Mouse (Mus musculus) embryonic facial prominence, embryonic 13.5 days (tissue): ENCODE data around the gene Nrxn3. TPM values are rescaled to one million over a fixed set of nuclear protein-coding genes. Genes with fewer than 3 reads are reported as not detected.

ENCODE experiments used
- ATAC-seq: fragments of 200-750 bp; cut with Nextera tagmentation; 2 replicates; pipeline ENCODE4 v1.8.0; 2017; ENCODE audit warnings: low read depth; ENCODE audit not compliant: insufficient number of reproducible peaks, insufficient read depth, low FRiP score, low TSS enrichment
- H3K27ac ChIP-seq: fragments of 300-500 bp; sonication (generic); 2 replicates; pipeline ENCODE4 v1.5.1; 2015; ENCODE audit warnings: moderate library complexity, mild to moderate bottlenecking, inconsistent platforms
- H3K27me3 ChIP-seq: fragments of 300-500 bp; sonication (generic); 2 replicates; pipeline ENCODE4 v1.6.1; 2015; ENCODE audit warnings: mild to moderate bottlenecking, inconsistent platforms
- H3K36me3 ChIP-seq: fragments of 300-500 bp; sonication (generic); 2 replicates; pipeline ENCODE4 v1.6.1; 2015; ENCODE audit warnings: mild to moderate bottlenecking, inconsistent platforms
- H3K4me1 ChIP-seq: fragments of 300-500 bp; sonication (generic); 2 replicates; pipeline ENCODE4 v1.6.1; 2015; ENCODE audit warnings: inconsistent platforms
- H3K4me2 ChIP-seq: fragments of 300-500 bp; sonication (generic); 2 replicates; pipeline ENCODE4 v1.6.1; 2015; ENCODE audit warnings: moderate library complexity, mild to moderate bottlenecking, inconsistent platforms
- H3K4me3 ChIP-seq: fragments of 300-500 bp; sonication (generic); 2 replicates; pipeline ENCODE4 v1.5.1; 2015; ENCODE audit warnings: mild to moderate bottlenecking, inconsistent platforms
- H3K9ac ChIP-seq: fragments of 300-500 bp; sonication (generic); 2 replicates; pipeline ENCODE4 v1.6.1; 2015; ENCODE audit warnings: mild to moderate bottlenecking, inconsistent platforms
- H3K9me3 ChIP-seq: fragments of 300-500 bp; sonication (generic); 2 replicates; pipeline ENCODE4 v1.6.1; 2016; ENCODE audit warnings: inconsistent platforms
- WGBS: fragments of 180-500 bp; shearing (Covaris S2); methylation state at CpG from one replicate; pipeline ENCODE4 v1.1.7; 2015; ENCODE audit warnings: mixed read lengths; 5-methylcytosine and 5-hydroxymethylcytosine counted together
- polyA plus RNA-seq: library from polyadenylated mRNA; unstranded; fragments of >200 nt; fragmentation: Nextera tagmentation; extraction: Ambion mirVana; gene quantifications from 2 replicates; pipeline ENCODE4 v1.2.1, GENCODE M21; 2015

Gene Nrxn3
- polyA plus RNA-seq, 1 experiment from 2014 or later: 5.5 TPM

GRCm38 (mm10) chr12:89242476-89242875 lies 519.8 kb downstream of the Nrxn3 start:
- no peak overlapping the region for H3K4me2 ChIP-seq
- no peak for ATAC-seq
- no peak overlapping the region for H3K9ac ChIP-seq
- no peaks in the 10 kb centered on the region for H3K4me1 ChIP-seq
- H3K4me3 ChIP-seq: no peak overlapping the region
- H3K27me3 ChIP-seq: no peaks in the 10 kb centered on the region
- WGBS: 40% methylated on average over 1 of the region's 1 CpGs
- H3K9me3 ChIP-seq: no peaks in the 10 kb centered on the region
- H3K36me3 ChIP-seq: no peaks in the 10 kb centered on the region
- no peak overlapping the region for H3K27ac ChIP-seq

GRCm38 (mm10) chr12:89255275-89255892 lies 532.7 kb downstream of the Nrxn3 start:
- H3K36me3 ChIP-seq: no peaks in the 10 kb centered on the region
- H3K27me3 ChIP-seq: no peaks in the 10 kb centered on the region
- peaks cover 4% of the 10 kb centered on the region for H3K4me1 ChIP-seq
- WGBS: 24% methylated on average over 4 of the region's 4 CpGs
- no peak overlapping the region for H3K9ac ChIP-seq
- H3K9me3 ChIP-seq: no peaks in the 10 kb centered on the region
- H3K4me3 ChIP-seq: no peak overlapping the region
- no peak for ATAC-seq
- H3K4me2 ChIP-seq: no peak overlapping the region
- H3K27ac ChIP-seq: no peak overlapping the region

GRCm38 (mm10) chr12:89258879-89259278 lies 536.2 kb downstream of the Nrxn3 start:
- Histone ChIP-seq H3K36me3 (no peaks in the 10 kb centered on the region), H3K27me3 (no peaks in the 10 kb centered on the region), H3K4me1 (peaks cover 4% of the 10 kb centered on the region), H3K9me3 (no peaks in the 10 kb centered on the region), H3K4me3 (no peak overlapping the region), H3K27ac (no peak overlapping the region), H3K9ac (no peak overlapping the region), H3K4me2 (no peak overlapping the region)
- 69% methylated on average over 3 of the region's 3 CpGs for WGBS
- ATAC-seq: no peak

- Histone ChIP-seq H3K9me3 (no peaks in the 10 kb centered on the region), H3K4me1 (peaks cover 4% of the 10 kb centered on the region), H3K9ac (no peak overlapping the region), H3K36me3 (no peaks in the 10 kb centered on the region), H3K4me2 (no peak overlapping the region), H3K4me3 (no peak overlapping the region), H3K27ac (no peak overlapping the region), H3K27me3 (no peaks in the 10 kb centered on the region)
- 92% methylated on average over 24 of the region's 24 CpGs for WGBS
- ATAC-seq: no peak
Observed at GRCm38 (mm10) chr12:89260076-89260475, 537.4 kb downstream of the Nrxn3 start.

GRCm38 (mm10) chr12:89262261-89262660 lies 539.6 kb downstream of the Nrxn3 start:
- ATAC-seq: no peak
- H3K4me2 ChIP-seq: no peak overlapping the region
- 72% methylated on average over 1 of the region's 1 CpGs for WGBS

GRCm38 (mm10) chr12:89282362-89283343 lies 560.0 kb downstream of the Nrxn3 start:
- no peaks in the 10 kb centered on the region for H3K9me3 ChIP-seq
- 57% methylated on average over 6 of the region's 6 CpGs for WGBS
- H3K4me3 ChIP-seq: no peak overlapping the region
- no peaks in the 10 kb centered on the region for H3K36me3 ChIP-seq
- H3K4me1 ChIP-seq: 0 out of 2 replicates have a peak, but pooled peaks cover 10% of the 10 kb centered on the region
- H3K27me3 ChIP-seq: no peaks in the 10 kb centered on the region
- no peak overlapping the region for H3K9ac ChIP-seq
- ATAC-seq: no peak
- no peak overlapping the region for H3K27ac ChIP-seq
- H3K4me2 ChIP-seq: no peak overlapping the region

More at GRCm38 (mm10) chr12:89262261-89262660, 539.6 kb downstream of the Nrxn3 start:
- Histone ChIP-seq H3K9ac (no peak overlapping the region), H3K9me3 (no peaks in the 10 kb centered on the region), H3K4me3 (no peak overlapping the region), H3K27me3 (no peaks in the 10 kb centered on the region), H3K27ac (no peak overlapping the region), H3K4me1 (no peaks in the 10 kb centered on the region), H3K36me3 (no peaks in the 10 kb centered on the region)

GRCm38 (mm10) chr12:89284412-89284811 lies 561.7 kb downstream of the Nrxn3 start:
- ATAC-seq: no peak
- no peaks in the 10 kb centered on the region for H3K36me3 ChIP-seq
- WGBS: 93% methylated on average over 3 of the region's 3 CpGs
- H3K4me3 ChIP-seq: no peak overlapping the region
- H3K27ac ChIP-seq: no peak overlapping the region
- no peak overlapping the region for H3K4me2 ChIP-seq
- 0 out of 2 replicates have a peak, but pooled peaks cover 10% of the 10 kb centered on the region for H3K4me1 ChIP-seq
- H3K9me3 ChIP-seq: no peaks in the 10 kb centered on the region
- no peak overlapping the region for H3K9ac ChIP-seq
- no peaks in the 10 kb centered on the region for H3K27me3 ChIP-seq

- Histone ChIP-seq H3K27ac (no peak overlapping the region), H3K4me1 (0 out of 2 replicates have a peak, but pooled peaks cover 10% of the 10 kb centered on the region), H3K9ac (no peak overlapping the region), H3K9me3 (no peaks in the 10 kb centered on the region), H3K4me3 (no peak overlapping the region), H3K36me3 (no peaks in the 10 kb centered on the region), H3K4me2 (no peak overlapping the region), H3K27me3 (no peaks in the 10 kb centered on the region)
- 20% methylated on average over 4 of the region's 4 CpGs for WGBS
- ATAC-seq: no peak
Observed at GRCm38 (mm10) chr12:89287037-89287436, 564.4 kb downstream of the Nrxn3 start.

GRCm38 (mm10) chr12:89289589-89290274 lies 567.1 kb downstream of the Nrxn3 start:
- H3K27me3 ChIP-seq: no peaks in the 10 kb centered on the region
- H3K9ac ChIP-seq: no peak overlapping the region
- no peak overlapping the region for H3K4me3 ChIP-seq
- 0 out of 2 replicates have a peak, but pooled peaks cover 10% of the 10 kb centered on the region for H3K4me1 ChIP-seq
- no peak overlapping the region for H3K27ac ChIP-seq
- WGBS: 68% methylated on average over 4 of the region's 4 CpGs
- H3K9me3 ChIP-seq: no peaks in the 10 kb centered on the region
- ATAC-seq: no peak
- H3K36me3 ChIP-seq: no peaks in the 10 kb centered on the region
- H3K4me2 ChIP-seq: no peak overlapping the region

- Histone ChIP-seq H3K9ac (no peak overlapping the region), H3K9me3 (no peaks in the 10 kb centered on the region), H3K27ac (no peak overlapping the region), H3K4me2 (no peak overlapping the region), H3K36me3 (no peaks in the 10 kb centered on the region), H3K4me3 (no peak overlapping the region), H3K27me3 (no peaks in the 10 kb centered on the region), H3K4me1 (0 out of 2 replicates have a peak, but pooled peaks cover 10% of the 10 kb centered on the region)
- no peak for ATAC-seq
- 37% methylated on average over 4 of the region's 4 CpGs for WGBS
Observed at GRCm38 (mm10) chr12:89290736-89291574, 568.3 kb downstream of the Nrxn3 start.

- no peaks in the 10 kb centered on the region for H3K9me3 ChIP-seq
- H3K36me3 ChIP-seq: no peaks in the 10 kb centered on the region
- H3K27ac ChIP-seq: no peak overlapping the region
- 36% methylated on average over 4 of the region's 4 CpGs for WGBS
- no peak for ATAC-seq
- H3K27me3 ChIP-seq: no peaks in the 10 kb centered on the region
- no peaks in the 10 kb centered on the region for H3K4me1 ChIP-seq
- no peak overlapping the region for H3K9ac ChIP-seq
- no peak overlapping the region for H3K4me3 ChIP-seq
- H3K4me2 ChIP-seq: no peak overlapping the region
Observed at GRCm38 (mm10) chr12:89302011-89302410, 579.3 kb downstream of the Nrxn3 start.
